Mouse (Mus musculus) layer of hippocampus, postnatal 36 days (tissue): ENCODE data around the gene Defb11. TPM values are rescaled to one million over a fixed set of nuclear protein-coding genes. Genes with fewer than 3 reads are reported as not detected.
A peak's percentile ranks its signal among the peaks of the same experiment; 100 is the strongest.
"Not testable (repeated sequence)": the region's sequence is repeated elsewhere in the genome, so short reads cannot be mapped to it uniquely, and the experiment has no call there.

ENCODE experiments used
- DNase-seq, 2 experiments: peaks; one replicate each; pipeline ENCODE4 v3.0.0; 2022
- total RNA-seq, 2 experiments: library from RNA; stranded (reverse); gene quantifications; 2 replicates each; pipeline ENCODE4 v1.2.3; 2021

The Defb11 gene
- total RNA-seq = not detected

- not testable (repeated sequence) for DNase-seq
Observed at GRCm38 (mm10) chr8:21906290-21906689, at the start of gene Defb11. Gene Defb11 (minus strand): TSS chr8:21906412.

GRCm38 (mm10) chr8:21955321-21955720, 49.1 kb upstream of the Defb11 start:
- DNase-seq = peak; percentile 6 to 38

GRCm38 (mm10) chr8:21947311-21948017, 41.3 kb upstream of the Defb11 start:
- DNase-seq = no peak

DNA sequence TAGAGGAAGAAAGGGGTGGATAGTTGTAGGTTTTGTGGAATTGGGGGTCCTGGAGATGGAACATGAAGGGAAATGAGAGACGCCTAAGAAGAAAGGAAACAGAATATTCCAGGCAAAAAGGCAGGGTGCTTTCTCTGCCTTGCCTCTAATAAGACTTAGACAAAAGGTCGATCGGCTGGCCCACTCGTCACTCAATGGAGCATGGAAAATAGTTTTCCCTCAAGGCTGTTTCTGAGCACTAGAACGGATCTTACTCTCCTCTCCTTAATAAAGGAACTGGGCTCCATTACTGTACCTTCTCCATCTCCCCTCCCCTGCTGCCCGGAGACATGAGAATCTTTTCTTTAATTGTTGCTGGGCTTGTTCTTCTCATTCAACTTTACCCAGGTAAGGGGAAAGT, 40.2 kb upstream of the Defb11 start, which contains the start of gene Defb13:
Gene Defb13 (plus strand): TSS at position 301 of the 400 bp plus-strand sequence.
- no peak for DNase-seq

GRCm38 (mm10) chr8:21938052-21938451, 31.8 kb upstream of the Defb11 start, which contains the start of gene Defb35:
Gene Defb35 (plus strand): TSS chr8:21938352.
- DNase-seq = not testable (repeated sequence)

GRCm38 (mm10) chr8:21932610-21933009, 26.4 kb upstream of the Defb11 start, which contains the start of gene Defb15:
Gene Defb15 (minus strand): TSS chr8:21932710.
- no peak for DNase-seq

DNA sequence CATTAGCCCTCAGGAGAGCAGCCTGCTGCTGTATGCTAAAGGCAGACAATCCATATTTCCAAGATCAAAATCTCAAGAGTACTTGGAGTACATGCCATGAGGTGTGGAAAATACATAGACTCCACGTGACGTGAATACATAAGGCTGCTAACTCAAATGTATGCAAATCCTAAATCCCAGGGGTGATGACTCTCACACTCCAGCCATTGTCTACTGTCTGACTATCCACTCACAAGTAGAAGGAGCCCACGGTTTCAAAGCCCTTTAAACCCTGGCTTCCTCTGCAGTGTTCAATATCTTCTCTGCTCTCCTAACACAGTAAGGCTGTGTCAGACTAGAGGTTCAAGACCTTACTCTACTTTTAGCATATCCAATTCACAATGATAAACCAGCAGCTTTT, 24.5 kb upstream of the Defb11 start:
- DNase-seq = not testable (repeated sequence)

- DNase-seq = peak; percentile 12 to 23
Observed at GRCm38 (mm10) chr8:21915625-21916024, 9.4 kb upstream of the Defb11 start.

GRCm38 (mm10) chr8:21912554-21912953, 6.3 kb upstream of the Defb11 start:
- DNase-seq = no peak

GRCm38 (mm10) chr8:21911931-21912330, 5.7 kb upstream of the Defb11 start:
- DNase-seq = no peak

- not testable (repeated sequence) for DNase-seq
Observed at GRCm38 (mm10) chr8:21885321-21885720, 20.9 kb downstream of the Defb11 start, which contains the start of gene Defb9. Gene Defb9 (minus strand): TSS chr8:21885421.

- not testable (repeated sequence) for DNase-seq
Observed at GRCm38 (mm10) chr8:21858586-21858985, 47.6 kb downstream of the Defb11 start, which contains the start of gene Defb10. Gene Defb10 (plus strand): TSS chr8:21858901.

Other genes starting within 250 kb of the Defb11 start
- gene Defa34, start 240.6 kb downstream of the Defb11 start, total RNA-seq = not detected
- gene AY761184, start 202.8 kb downstream of the Defb11 start, total RNA-seq = not detected
- not detected for gene Defa24, start 171.9 kb downstream of the Defb11 start, total RNA-seq
- gene Defb50, start 82.9 kb downstream of the Defb11 start, total RNA-seq = not detected
- not detected for gene Defb2, start 66.5 kb downstream of the Defb11 start, total RNA-seq
- gene Defb10, start 47.5 kb downstream of the Defb11 start, total RNA-seq = not detected
- not detected for gene Defb9, start 21.0 kb downstream of the Defb11 start, total RNA-seq
- not detected for gene Defb15, start 26.3 kb upstream of the Defb11 start, total RNA-seq
- not detected for gene Defb35, start 31.9 kb upstream of the Defb11 start, total RNA-seq
- gene Defb13, start 40.4 kb upstream of the Defb11 start, total RNA-seq = not detected
- gene Fam90a1a, start 52.3 kb upstream of the Defb11 start, total RNA-seq = not detected
- not detected for gene Ccdc70, start 63.4 kb upstream of the Defb11 start, total RNA-seq
- 1 to 10 TPM; 1.9 to 2.1 TPM for gene Atp7b, start 153.9 kb upstream of the Defb11 start, total RNA-seq
- gene Alg11, start 154.3 kb upstream of the Defb11 start, total RNA-seq = 10 to 100 TPM; 37.6 to 42.8 TPM
- gene Nek5, start 218.6 kb upstream of the Defb11 start, total RNA-seq = under 1 TPM; 0.22 to 0.28 TPM